Mouse (Mus musculus) olfactory bulb, adult 2 months (tissue): Measurements from ENCODE around the gene Ube2h.

Experiments used
- CTCF ChIP-seq: fragments of 200-500 bp; IDR thresholded peaks from 2 replicates; pipeline ENCODE4 v1.5.1; 2012; ENCODE audit warnings: low read depth, mild to moderate bottlenecking, low read length, moderate library complexity; ENCODE audit not compliant: insufficient read depth
- POLR2A ChIP-seq: fragments of 200-500 bp; IDR thresholded peaks from 2 replicates; pipeline ENCODE4 v1.6.1; 2012; ENCODE audit warnings: mild to moderate bottlenecking, low read depth, low read length, moderate library complexity; ENCODE audit not compliant: insufficient read depth

DNA sequence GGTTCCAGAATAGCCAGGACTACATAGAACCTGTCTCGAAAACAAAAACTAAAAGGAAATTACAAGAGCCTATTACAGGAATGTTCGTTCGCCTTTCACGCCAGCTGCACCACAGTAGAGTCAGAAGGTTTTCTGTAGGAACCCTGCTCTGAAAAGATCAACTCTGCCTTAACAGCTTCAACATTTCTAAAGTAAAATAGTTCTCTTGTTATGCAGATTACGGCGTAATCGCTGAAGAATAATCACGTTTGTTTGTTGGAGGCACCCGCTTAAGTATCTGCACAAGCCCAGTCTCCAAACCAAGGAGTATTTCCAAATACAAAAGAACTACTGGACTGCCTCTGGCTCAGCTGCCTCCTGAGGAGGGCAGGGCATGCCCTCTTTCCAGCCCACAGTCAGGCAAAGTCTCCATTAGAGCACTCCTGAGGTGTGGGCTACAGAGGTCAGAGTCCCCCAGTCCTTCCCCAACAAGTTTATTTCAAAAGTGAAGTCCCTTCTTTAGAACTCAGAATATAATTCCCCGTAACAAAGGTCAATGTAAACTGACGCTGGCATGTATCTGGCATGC is 31.9 kb downstream of the Ube2h start:
- TF ChIP-seq POLR2A (no peak), CTCF (no peak)
